16 mouse cellular contexts compared by ENCODE assay signal in the genomic region with DNA sequence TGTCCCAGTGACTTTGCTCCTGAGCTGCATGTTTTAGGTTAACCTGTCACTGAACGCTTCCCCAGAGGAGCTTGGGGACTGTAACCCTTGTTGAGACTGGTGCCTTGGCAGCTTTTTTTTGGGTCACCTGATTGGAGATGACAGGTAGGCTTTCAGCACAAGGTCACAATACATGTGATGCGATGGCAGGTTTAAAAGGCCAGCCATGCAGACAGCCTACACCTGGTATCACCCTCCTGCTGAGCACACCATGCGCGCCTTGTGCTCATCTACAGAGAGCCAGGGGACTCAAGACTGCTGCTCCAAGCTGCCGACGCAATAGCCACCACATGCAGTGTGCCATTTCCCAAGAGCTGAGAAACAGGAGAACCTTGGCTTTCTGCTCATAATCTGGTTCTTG. TPM values are rescaled to one million over a fixed set of nuclear protein-coding genes. Genes with fewer than 3 reads are reported as not detected.
A peak's percentile ranks its signal among the peaks of the same experiment; 100 is the strongest.
DNase-seq lines count a peak whose midpoint lies in the region; ATAC-seq lines count a peak whose summit lies in the region.
"Had no signal": no experiment of that assay in that cellular context is flagged by ENCODE, and none has a peak within 500 bp of the region (broad histone marks: within the 10 kb centered on the region; RNA-seq: fewer than 3 reads in every experiment).

No protein-coding gene starts in this region.

- ATAC-seq in erythroblast, adult 5-6 weeks (replicated peaks; ENCODE audit: low FRiP score, poor library complexity, severe bottlenecking), result no peak
- ATAC-seq in midbrain, embryonic 13.5 days, result no peak
- ATAC-seq in midbrain, embryonic 15.5 days (replicated peaks), result no peak
- ATAC-seq: forebrain, embryonic 15.5 days had no signal

- intact Hi-C loops in gastrocnemius, postnatal 36 days (cut with DNase I), result no loop called here

- H3K4me1 ChIP-seq in erythroblast, embryonic 14.5 days (ENCODE audit: control insufficient read depth), result peaks cover 36% of the 10 kb centered on the region
- peaks cover 22% of the 10 kb centered on the region for H3K4me1 ChIP-seq in midbrain, embryonic 13.5 days (replicated peaks)
- peaks cover 21% of the 10 kb centered on the region for H3K4me1 ChIP-seq in midbrain, embryonic 15.5 days
- peaks cover 18% of the 10 kb centered on the region for H3K4me1 ChIP-seq in limb, embryonic 10.5 days

- no peak for DNase-seq in limb, embryonic 10.5 days (ENCODE audit: low spot score)
- DNase-seq in gastrocnemius, postnatal 36 days, result no peak
- DNase-seq in layer of hippocampus, postnatal 36 days, result no peak
- DNase-seq: gastrocnemius, adult 2 months; heart, adult 18-20 months; kidney, adult 9 months; kidney, postnatal 4 days; left cerebral cortex, postnatal 4 days; thymus, postnatal 14 days had no signal

- no peaks in the 10 kb centered on the region for H3K9me3 ChIP-seq in erythroblast, embryonic 14.5 days (ENCODE audit: control insufficient read depth, low read length)
- no peaks in the 10 kb centered on the region for H3K9me3 ChIP-seq in midbrain, embryonic 13.5 days
- no peaks in the 10 kb centered on the region for H3K9me3 ChIP-seq in midbrain, embryonic 15.5 days
- H3K9me3 ChIP-seq in limb, embryonic 10.5 days (replicated peaks), result no peaks in the 10 kb centered on the region
- H3K9me3 ChIP-seq: forebrain, embryonic 15.5 days; heart, embryonic 15.5 days; lung, embryonic 15.5 days had no signal

- 93% methylated on average over 6 of the region's 6 CpGs for WGBS in midbrain, embryonic 13.5 days
- WGBS in midbrain, embryonic 15.5 days, result 96% methylated on average over 6 of the region's 6 CpGs
- WGBS in limb, embryonic 10.5 days, result 96% methylated on average over 6 of the region's 6 CpGs

- H3K4me3 ChIP-seq in erythroblast, embryonic 14.5 days (replicated peaks), result peak overlapping the region; percentile 94
- H3K4me3 ChIP-seq in midbrain, embryonic 13.5 days (replicated peaks), result no peak overlapping the region
- no peak overlapping the region for H3K4me3 ChIP-seq in midbrain, embryonic 15.5 days
- H3K4me3 ChIP-seq in limb, embryonic 10.5 days, result peak overlapping the region; percentile 90; the same call in 1 of the 2 replicates
- H3K4me3 ChIP-seq: gastrocnemius, adult 2 months; heart, embryonic 15.5 days had no signal

- H3K36me3 ChIP-seq in erythroblast, embryonic 14.5 days (ENCODE audit: control insufficient read depth), result peaks cover 59% of the 10 kb centered on the region
- H3K36me3 ChIP-seq in midbrain, embryonic 13.5 days, result peaks cover 48% of the 10 kb centered on the region
- peaks cover 39% of the 10 kb centered on the region; the same call in 1 of the 2 replicates for H3K36me3 ChIP-seq in midbrain, embryonic 15.5 days (replicated peaks)
- H3K36me3 ChIP-seq in limb, embryonic 10.5 days, result peaks cover 58% of the 10 kb centered on the region

- H3K4me2 ChIP-seq in midbrain, embryonic 13.5 days (replicated peaks), result 0 out of 2 replicates have a peak overlapping the region, but pooled peaks have one; percentile 95
- no peak overlapping the region; the same call in 1 of the 2 replicates for H3K4me2 ChIP-seq in midbrain, embryonic 15.5 days

- peaks cover 22% of the 10 kb centered on the region for H3K27me3 ChIP-seq in erythroblast, embryonic 14.5 days (ENCODE audit: control insufficient read depth)
- 0 out of 2 replicates have a peak, but pooled peaks cover 3% of the 10 kb centered on the region for H3K27me3 ChIP-seq in midbrain, embryonic 13.5 days
- no peaks in the 10 kb centered on the region for H3K27me3 ChIP-seq in midbrain, embryonic 15.5 days (replicated peaks)
- H3K27me3 ChIP-seq in limb, embryonic 10.5 days (ENCODE audit: low read depth, poor library complexity, severe bottlenecking), result no peaks in the 10 kb centered on the region
- H3K27me3 ChIP-seq: forebrain, embryonic 15.5 days; lung, embryonic 15.5 days had no signal

- H3K27ac ChIP-seq in midbrain, embryonic 13.5 days, result no peak overlapping the region
- no peak overlapping the region for H3K27ac ChIP-seq in midbrain, embryonic 15.5 days
- no peak overlapping the region for H3K27ac ChIP-seq in limb, embryonic 10.5 days
- H3K27ac ChIP-seq: forebrain, embryonic 15.5 days; gastrocnemius, adult 2 months; heart, embryonic 15.5 days; lung, embryonic 15.5 days had no signal

- H3K9ac ChIP-seq in midbrain, embryonic 13.5 days (replicated peaks), result no peak overlapping the region
- H3K9ac ChIP-seq in midbrain, embryonic 15.5 days, result no peak overlapping the region
- H3K9ac ChIP-seq: forebrain, embryonic 15.5 days; heart, embryonic 15.5 days; lung, embryonic 15.5 days had no signal

RNA-seq across cellular contexts. Expression of a gene that starts 2.8 kb away (rescaled TPM):
- 5.7 and 6.0 TPM in 2 replicates for polyA plus RNA-seq in erythroblast, embryonic 14.5 days (2012)
- 25.2 and 25.9 TPM in 2 replicates for total RNA-seq in erythroblast, adult 5-6 weeks (2015; ENCODE audit: low replicate concordance)
- total RNA-seq in erythroblast, adult 5-6 weeks (2017; ENCODE audit: low replicate concordance), result 51.4 and 68.7 TPM in 2 replicates
- 74.4 and 76.0 TPM in 2 replicates for polyA plus RNA-seq in midbrain, embryonic 13.5 days (2015; fragmentation: Nextera tagmentation; extraction: Ambion mirVana)
- polyA plus RNA-seq in midbrain, embryonic 15.5 days (2015; fragmentation: Nextera tagmentation; extraction: Ambion mirVana), result 67.3 and 75.9 TPM in 2 replicates
- polyA plus RNA-seq in limb, embryonic 10.5 days (2016; fragmentation: Nextera tagmentation; extraction: Ambion mirVana), result 101 and 105 TPM in 2 replicates
- total RNA-seq in gastrocnemius, postnatal 36 days (2021), result 10 to 100 TPM; 10.2 to 11.1 TPM
- total RNA-seq in layer of hippocampus, postnatal 36 days (2021), result 100 to 1,000 TPM; 101 to 114 TPM

RNA-seq across cellular contexts. Expression of a gene that starts 22.8 kb away (rescaled TPM):
- polyA plus RNA-seq in erythroblast, embryonic 14.5 days (2012), result 17.8 and 25.1 TPM in 2 replicates
- total RNA-seq in erythroblast, adult 5-6 weeks (2015; ENCODE audit: low replicate concordance), result 16.9 and 19.4 TPM in 2 replicates
- 18.8 and 20.8 TPM in 2 replicates for total RNA-seq in erythroblast, adult 5-6 weeks (2017; ENCODE audit: low replicate concordance)
- polyA plus RNA-seq in midbrain, embryonic 13.5 days (2015; fragmentation: Nextera tagmentation; extraction: Ambion mirVana), result 14.6 and 20.7 TPM in 2 replicates
- polyA plus RNA-seq in midbrain, embryonic 15.5 days (2015; fragmentation: Nextera tagmentation; extraction: Ambion mirVana), result 18.1 and 19.0 TPM in 2 replicates
- polyA plus RNA-seq in limb, embryonic 10.5 days (2016; fragmentation: Nextera tagmentation; extraction: Ambion mirVana), result 8.9 and 11.4 TPM in 2 replicates
- total RNA-seq in gastrocnemius, postnatal 36 days (2021), result 1 to 10 TPM; 5.4 to 5.7 TPM
- 1 to 10 TPM; 6.6 to 7.7 TPM for total RNA-seq in layer of hippocampus, postnatal 36 days (2021)

RNA-seq across cellular contexts. Expression of a gene that starts 43.5 kb away (rescaled TPM):
- 6.5 and 7.0 TPM in 2 replicates for polyA plus RNA-seq in erythroblast, embryonic 14.5 days (2012)
- total RNA-seq in erythroblast, adult 5-6 weeks (2015; ENCODE audit: low replicate concordance), result 3.5 and 12.1 TPM in 2 replicates
- 16.0 and 23.0 TPM in 2 replicates for total RNA-seq in erythroblast, adult 5-6 weeks (2017; ENCODE audit: low replicate concordance)
- polyA plus RNA-seq in midbrain, embryonic 13.5 days (2015; fragmentation: Nextera tagmentation; extraction: Ambion mirVana), result 78.1 and 78.8 TPM in 2 replicates
- polyA plus RNA-seq in midbrain, embryonic 15.5 days (2015; fragmentation: Nextera tagmentation; extraction: Ambion mirVana), result 75.1 and 78.0 TPM in 2 replicates
- polyA plus RNA-seq in limb, embryonic 10.5 days (2016; fragmentation: Nextera tagmentation; extraction: Ambion mirVana), result 75.8 and 86.9 TPM in 2 replicates
- 10 to 100 TPM; 20.6 to 21.7 TPM for total RNA-seq in gastrocnemius, postnatal 36 days (2021)
- 10 to 100 TPM; 38.7 to 45.5 TPM for total RNA-seq in layer of hippocampus, postnatal 36 days (2021)

Comparison
In these comparisons a context has a peak if more than half of its experiments do, and no peak if none do; other contexts are left out.
1. H3K4me3 ChIP-seq: peak in erythroblast, embryonic 14.5 days (single experiment) and limb, embryonic 10.5 days (single experiment); none in midbrain, embryonic 13.5 days (single experiment) and midbrain, embryonic 15.5 days (single experiment).